Mouse (Mus musculus): ENCODE data around the gene Gm49027. TPM values are rescaled to one million over a fixed set of nuclear protein-coding genes. Genes with fewer than 3 reads are reported as not detected.

The Gm49027 gene
- total and polyA plus RNA-seq, 3 experiments, result 0.38 TPM; not detected in 2

GRCm38 (mm10) chr5:123507936-123508723 is 17.2 kb downstream of the Gm49027 start:
- Histone ChIP-seq H3K4me3 (replicated peaks in 1 of 3; ENCODE audit: low read depth in 2 of 3, low read length in 2 of 3, poor library complexity in 1 of 3) (peak overlapping the region; percentile 25 to 55 (median 37)), H3K79me2 (replicated peaks; ENCODE audit: control insufficient read depth, extremely low read depth, insufficient read depth, poor library complexity, severe bottlenecking) (no peaks in the 10 kb centered on the region), H3K36me3 (replicated peaks in 1 of 2; ENCODE audit: control insufficient read depth in 1 of 2, insufficient read depth in 1 of 2, low read length in 1 of 2) (peaks cover 19 to 34% of the 10 kb centered on the region in 2 experiments), H3K9me3 (replicated peaks; ENCODE audit: low read length) (no peaks in the 10 kb centered on the region), H3K27ac (ENCODE audit: insufficient read depth, low read depth) (no peak overlapping the region), H3K27me3 (replicated peaks) (peaks cover 22% of the 10 kb centered on the region), H3K9ac (ENCODE audit: insufficient read depth, low read depth) (peak overlapping the region; percentile 19; the same call in 1 of the 2 replicates), H3K4me1 (ENCODE audit: control insufficient read depth in 1 of 2, insufficient read depth in 2 of 2) (0 out of 4 replicates have a peak, but pooled peaks cover 0 to 6% of the 10 kb centered on the region in 2 experiments), H3K4me2 (ENCODE audit: insufficient read depth, low read depth, poor library complexity, severe bottlenecking) (peak overlapping the region; percentile 77)
- peak; percentile 71 for DNase-seq (ENCODE audit: extremely low read depth)
- dilution Hi-C loops (cut with MboI; ENCODE audit: extremely low pct_ligation_motif_present, extremely low pct_unique_long_range_greater_than_20kb, low sequenced_read_pairs) (no loop called here), in situ Hi-C loops (cut with MboI; ENCODE audit: low pct_ligation_motif_present, low pct_unique_long_range_greater_than_20kb, low sequenced_read_pairs) (no loop called here)
- TF ChIP-seq HCFC1 (IDR thresholded peaks at IDR 0.05; ENCODE audit: low read depth, low read length) (no peak), IRF4 (IDR thresholded peaks at IDR 0.05; ENCODE audit: low read depth, low read length) (no peak), KAT2A (IDR thresholded peaks at IDR 0.05; ENCODE audit: insufficient replicate concordance, low read length) (no peak)

GRCm38 (mm10) chr5:123501973-123502372 is 23.3 kb downstream of the Gm49027 start:
- Histone ChIP-seq H3K36me3 (replicated peaks in 1 of 2; ENCODE audit: control insufficient read depth in 1 of 2, insufficient read depth in 1 of 2, low read length in 1 of 2) (no peaks in the 10 kb centered on the region), H3K4me3 (replicated peaks in 1 of 3; ENCODE audit: low read depth in 2 of 3, low read length in 2 of 3, poor library complexity in 1 of 3) (no peak overlapping the region), H3K4me2 (ENCODE audit: insufficient read depth, low read depth, poor library complexity, severe bottlenecking) (0 out of 2 replicates have a peak overlapping the region, but pooled peaks have one; percentile 7), H3K9ac (ENCODE audit: insufficient read depth, low read depth) (no peak overlapping the region), H3K27ac (ENCODE audit: insufficient read depth, low read depth) (no peak overlapping the region), H3K27me3 (replicated peaks) (peaks cover 16% of the 10 kb centered on the region), H3K9me3 (replicated peaks; ENCODE audit: low read length) (no peaks in the 10 kb centered on the region), H3K79me2 (replicated peaks; ENCODE audit: control insufficient read depth, extremely low read depth, insufficient read depth, poor library complexity, severe bottlenecking) (no peaks in the 10 kb centered on the region), H3K4me1 (ENCODE audit: control insufficient read depth in 1 of 2, insufficient read depth in 2 of 2) (peaks cover 8 to 16% of the 10 kb centered on the region in 2 experiments)
- no peak for DNase-seq (ENCODE audit: extremely low read depth)
- in situ Hi-C loops (cut with MboI; ENCODE audit: low pct_ligation_motif_present, low pct_unique_long_range_greater_than_20kb, low sequenced_read_pairs) (no loop called here), dilution Hi-C loops (cut with MboI; ENCODE audit: extremely low pct_ligation_motif_present, extremely low pct_unique_long_range_greater_than_20kb, low sequenced_read_pairs) (no loop called here)
- peak; percentile 79 for TF ChIP-seq NRF1 (IDR thresholded peaks at IDR 0.05; ENCODE audit: low read depth, low read length)
- no peak for TF ChIP-seq GABPA (IDR thresholded peaks at IDR 0.05; ENCODE audit: insufficient replicate concordance, low read depth, low read length)
- TF ChIP-seq JUN (IDR thresholded peaks at IDR 0.05; ENCODE audit: insufficient read depth, low read depth, low read length), result no peak

- in situ Hi-C loops (cut with MboI; ENCODE audit: low pct_ligation_motif_present, low pct_unique_long_range_greater_than_20kb, low sequenced_read_pairs), result loop anchor here (5.0 to 10.0 kb wide), 2 partner anchors 57 to 115 kb away; no protein-coding TSS in a partner anchor
- Histone ChIP-seq H3K27me3 (replicated peaks) (peaks cover 7% of the 10 kb centered on the region), H3K27ac (ENCODE audit: insufficient read depth, low read depth) (no peak overlapping the region), H3K79me2 (replicated peaks; ENCODE audit: control insufficient read depth, extremely low read depth, insufficient read depth, poor library complexity, severe bottlenecking) (no peaks in the 10 kb centered on the region), H3K9ac (ENCODE audit: insufficient read depth, low read depth) (no peak overlapping the region), H3K4me3 (replicated peaks in 1 of 3; ENCODE audit: low read depth in 2 of 3, low read length in 2 of 3, poor library complexity in 1 of 3) (no peak overlapping the region), H3K9me3 (replicated peaks; ENCODE audit: low read length) (no peaks in the 10 kb centered on the region), H3K36me3 (replicated peaks in 1 of 2; ENCODE audit: control insufficient read depth in 1 of 2, insufficient read depth in 1 of 2, low read length in 1 of 2) (no peaks in the 10 kb centered on the region), H3K4me1 (ENCODE audit: control insufficient read depth in 1 of 2, insufficient read depth in 2 of 2) (peaks cover 13 to 22% of the 10 kb centered on the region in 2 experiments), H3K4me2 (ENCODE audit: insufficient read depth, low read depth, poor library complexity, severe bottlenecking) (no peak overlapping the region)
- no peak for TF ChIP-seq MYC (IDR thresholded peaks at IDR 0.05; ENCODE audit: low read depth, low read length)
- no peak for TF ChIP-seq ELF1 (IDR thresholded peaks at IDR 0.05; ENCODE audit: low read depth, low read length)
- TF ChIP-seq USF2 (conservative IDR thresholded peaks at IDR 0.05; ENCODE audit: low read depth, low read length), result no peak
- TF ChIP-seq CTCF (conservative IDR thresholded peaks at IDR 0.05 in 1 of 2, IDR thresholded peaks at IDR 0.05 in 1 of 2; ENCODE audit: low read depth in 2 of 2, low read length in 2 of 2), result peak in 1 of 2 experiments; percentile 94; a peak in 2 of 4 replicates
- no peak for TF ChIP-seq CHD1 (IDR thresholded peaks at IDR 0.05; ENCODE audit: low read depth, low read length)
- TF ChIP-seq UBTF (IDR thresholded peaks at IDR 0.05; ENCODE audit: low read depth, low read length), result no peak
- TF ChIP-seq USF1 (IDR thresholded peaks at IDR 0.05; ENCODE audit: low read depth, low read length), result no peak
- no peak for TF ChIP-seq ETS1 (conservative IDR thresholded peaks at IDR 0.05; ENCODE audit: low read depth, low read length)
- TF ChIP-seq SMC3 (IDR thresholded peaks at IDR 0.05; ENCODE audit: low read depth, low read length), result peak; percentile 90
- no peak for TF ChIP-seq EP300 (IDR thresholded peaks at IDR 0.05; ENCODE audit: low read length)
- peak; percentile 16; the same call in 1 of the 2 replicates for TF ChIP-seq NELFE (IDR thresholded peaks at IDR 0.05; ENCODE audit: low read depth, low read length)
- TF ChIP-seq ZC3H11A (IDR thresholded peaks at IDR 0.05; ENCODE audit: low read depth, low read length), result peak; percentile 73
- TF ChIP-seq CHD2 (IDR thresholded peaks at IDR 0.05; ENCODE audit: low read length), result no peak
- TF ChIP-seq RAD21 (IDR thresholded peaks at IDR 0.05; ENCODE audit: low read depth, low read length), result peak; percentile 90
- DNase-seq (ENCODE audit: extremely low read depth), result peak; percentile 39
- dilution Hi-C loops (cut with MboI; ENCODE audit: extremely low pct_ligation_motif_present, extremely low pct_unique_long_range_greater_than_20kb, low sequenced_read_pairs), result no loop called here
These were observed 25.6 kb downstream of the Gm49027 start for GRCm38 (mm10) chr5:123499717-123500116.
